Mouse (Mus musculus) liver, embryonic 16.5 days (tissue): Measurements from ENCODE around the gene Rest. TPM values are rescaled to one million over a fixed set of nuclear protein-coding genes. Genes with fewer than 3 reads are reported as not detected.

Experiments used
- ATAC-seq: fragments of 200-750 bp; cut with Nextera tagmentation; 2 replicates; pipeline ENCODE4 v1.8.0; 2017; ENCODE audit warnings: low read depth, mild to moderate bottlenecking, moderate number of reproducible peaks, moderate library complexity
- H3K27ac ChIP-seq: fragments of 300-500 bp; sonication (generic); 2 replicates; pipeline ENCODE4 v1.5.1; 2014; ENCODE audit warnings: mild to moderate bottlenecking, low read length
- H3K27me3 ChIP-seq: fragments of 300-500 bp; sonication (generic); 2 replicates; pipeline ENCODE4 v1.6.1; 2014; ENCODE audit warnings: low read depth, low read length, mixed read lengths; ENCODE audit not compliant: control insufficient read depth, insufficient read depth
- H3K36me3 ChIP-seq: fragments of 300-500 bp; sonication (generic); 2 replicates; pipeline ENCODE4 v1.6.1; 2014; ENCODE audit warnings: mild to moderate bottlenecking; ENCODE audit not compliant: control insufficient read depth, insufficient read depth
- H3K4me1 ChIP-seq: fragments of 300-500 bp; sonication (generic); 2 replicates; pipeline ENCODE4 v1.6.1; 2014; ENCODE audit warnings: low read depth, low read length, mixed read lengths; ENCODE audit not compliant: control insufficient read depth
- H3K4me2 ChIP-seq: fragments of 300-500 bp; sonication (generic); 2 replicates; pipeline ENCODE4 v1.6.1; 2014; ENCODE audit warnings: low read depth, low read length, mixed read lengths
- H3K4me3 ChIP-seq: fragments of 300-500 bp; sonication (generic); 2 replicates; pipeline ENCODE4 v1.5.1; 2014; ENCODE audit warnings: low read depth, mild to moderate bottlenecking, low read length
- H3K9ac ChIP-seq: fragments of 300-500 bp; sonication (generic); 2 replicates; pipeline ENCODE4 v1.6.1; 2014; ENCODE audit warnings: low read depth, low read length
- H3K9me3 ChIP-seq: fragments of 300-500 bp; sonication (generic); replicated peaks from 2 replicates; pipeline ENCODE4 v1.6.1; 2016; ENCODE audit warnings: low read length; ENCODE audit not compliant: control insufficient read depth
- WGBS: fragments of 180-500 bp; shearing (Covaris S2); extraction: QIAGEN DNeasy Blood & Tissue Kit; methylation state at CpG from one replicate; pipeline ENCODE4 v1.1.7; 2014; ENCODE audit not compliant: insufficient replicate concordance; 5-methylcytosine and 5-hydroxymethylcytosine counted together
- polyA plus RNA-seq: library from polyadenylated mRNA; unstranded; fragments of >200 nt; fragmentation: Nextera tagmentation; extraction: Ambion mirVana; gene quantifications from 2 replicates; pipeline ENCODE4 v1.2.1, GENCODE M21; 2015

The Rest gene
- polyA plus RNA-seq, 1 experiment from 2014 or later: 5.9 TPM

GRCm38 (mm10) chr5:77244331-77244987 is 20.8 kb upstream of the Rest start:
- H3K4me3 ChIP-seq: no peak overlapping the region
- WGBS: 42% methylated on average over 8 of the region's 8 CpGs
- no peak for ATAC-seq
- no peak overlapping the region for H3K9ac ChIP-seq
- peaks cover 2% of the 10 kb centered on the region; the same call in 1 of the 2 replicates for H3K4me1 ChIP-seq
- H3K27ac ChIP-seq: no peak overlapping the region
- no peaks in the 10 kb centered on the region for H3K9me3 ChIP-seq
- no peaks in the 10 kb centered on the region for H3K36me3 ChIP-seq
- H3K4me2 ChIP-seq: no peak overlapping the region
- no peaks in the 10 kb centered on the region for H3K27me3 ChIP-seq

- Histone ChIP-seq H3K4me2 (peak overlapping the region; percentile 28), H3K27me3 (no peaks in the 10 kb centered on the region), H3K27ac (no peak overlapping the region), H3K4me1 (peaks cover 2% of the 10 kb centered on the region; the same call in 1 of the 2 replicates), H3K9ac (no peak overlapping the region), H3K36me3 (no peaks in the 10 kb centered on the region), H3K4me3 (peak overlapping the region; percentile 20), H3K9me3 (no peaks in the 10 kb centered on the region)
- ATAC-seq: no peak
- WGBS: 37% methylated on average over 7 of the region's 7 CpGs
These were observed 19.9 kb upstream of the Rest start for GRCm38 (mm10) chr5:77245463-77245786.

DNA sequence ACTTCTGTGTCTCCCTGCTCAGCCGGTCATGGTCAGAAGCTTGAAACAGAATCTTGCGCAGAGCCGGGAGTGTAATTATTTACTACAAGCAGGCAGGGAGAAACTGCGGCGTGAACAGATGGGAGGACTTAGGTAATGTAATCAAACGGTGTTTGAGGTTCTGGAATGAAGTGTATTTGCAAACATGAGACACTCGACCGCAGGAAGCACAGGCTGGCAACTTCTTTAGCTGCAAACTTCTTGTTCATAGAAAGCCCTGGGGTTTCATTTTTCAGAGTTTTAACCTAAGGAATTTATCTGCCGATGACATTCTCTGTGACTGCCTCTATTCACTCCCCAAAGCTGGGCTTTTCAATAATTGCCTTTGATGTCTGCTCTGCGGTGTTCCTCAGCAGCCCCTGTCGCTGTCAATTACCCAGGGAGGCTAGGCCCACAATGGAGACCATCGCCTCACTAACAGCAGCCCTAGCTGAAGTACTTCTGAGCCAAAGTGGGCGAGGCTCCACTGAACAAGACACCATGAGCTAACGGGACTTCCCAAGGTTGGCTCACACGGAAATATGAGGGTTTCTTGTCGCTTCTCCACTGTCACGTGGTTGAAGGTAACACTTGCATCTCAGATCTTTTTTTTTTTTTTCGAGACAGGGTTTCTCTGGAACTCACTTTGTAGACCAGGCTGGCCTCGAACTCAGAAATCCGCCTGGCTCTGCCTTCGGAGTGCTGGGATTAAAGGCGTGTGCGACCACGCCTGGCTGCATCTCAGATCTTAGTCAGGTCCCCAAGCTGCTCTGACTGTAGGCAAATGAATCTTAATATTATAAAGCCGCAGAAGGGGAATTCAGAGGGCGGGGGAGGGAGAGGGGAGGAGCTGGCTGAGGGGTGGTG is 19.3 kb upstream of the Rest start:
- Histone ChIP-seq H3K4me2 (peak overlapping the region; percentile 28), H3K27me3 (no peaks in the 10 kb centered on the region), H3K9me3 (no peaks in the 10 kb centered on the region), H3K9ac (no peak overlapping the region), H3K36me3 (no peaks in the 10 kb centered on the region), H3K4me1 (peaks cover 2% of the 10 kb centered on the region; the same call in 1 of the 2 replicates), H3K27ac (no peak overlapping the region), H3K4me3 (peak overlapping the region; percentile 20)
- ATAC-seq: no peak; the same call in 1 of the 2 replicates
- WGBS: 31% methylated on average over 26 of the region's 26 CpGs

- H3K4me2 ChIP-seq: no peak overlapping the region
- no peak for ATAC-seq
- H3K4me1 ChIP-seq: peaks cover 2% of the 10 kb centered on the region; the same call in 1 of the 2 replicates
- no peaks in the 10 kb centered on the region for H3K27me3 ChIP-seq
- H3K9ac ChIP-seq: no peak overlapping the region
- H3K27ac ChIP-seq: no peak overlapping the region
- H3K4me3 ChIP-seq: no peak overlapping the region
- H3K9me3 ChIP-seq: no peaks in the 10 kb centered on the region
- no peaks in the 10 kb centered on the region for H3K36me3 ChIP-seq
- 53% methylated on average over 9 of the region's 9 CpGs for WGBS
These were observed 15.2 kb upstream of the Rest start for GRCm38 (mm10) chr5:77250083-77250482.

DNA sequence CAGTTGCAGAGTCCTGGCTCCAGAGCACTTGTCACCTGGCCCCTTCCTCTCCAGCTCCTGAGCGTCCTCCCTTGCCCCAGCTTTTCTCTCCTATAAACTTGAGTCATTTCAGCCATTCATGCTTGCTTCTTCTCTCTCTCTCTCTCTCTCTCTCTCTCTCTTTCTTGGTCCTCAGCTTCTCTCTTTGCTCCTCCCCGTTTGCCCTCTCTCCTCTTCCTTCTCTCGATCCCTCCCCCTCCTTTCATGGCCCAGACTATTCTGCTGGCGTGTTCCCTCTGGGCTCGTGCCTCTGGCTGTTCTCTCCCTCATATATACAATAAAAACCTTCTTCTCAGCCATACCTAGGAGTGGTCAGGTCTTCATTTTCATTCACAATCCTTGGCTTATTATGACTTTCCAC is 13.6 kb upstream of the Rest start:
- H3K27ac ChIP-seq: no peak overlapping the region
- H3K4me1 ChIP-seq: no peaks in the 10 kb centered on the region
- H3K9ac ChIP-seq: no peak overlapping the region
- no peaks in the 10 kb centered on the region for H3K9me3 ChIP-seq
- no peaks in the 10 kb centered on the region for H3K27me3 ChIP-seq
- no peaks in the 10 kb centered on the region for H3K36me3 ChIP-seq
- no peak overlapping the region for H3K4me3 ChIP-seq
- no peak overlapping the region for H3K4me2 ChIP-seq
- 24% methylated on average over 5 of the region's 5 CpGs for WGBS
- no peak for ATAC-seq

DNA sequence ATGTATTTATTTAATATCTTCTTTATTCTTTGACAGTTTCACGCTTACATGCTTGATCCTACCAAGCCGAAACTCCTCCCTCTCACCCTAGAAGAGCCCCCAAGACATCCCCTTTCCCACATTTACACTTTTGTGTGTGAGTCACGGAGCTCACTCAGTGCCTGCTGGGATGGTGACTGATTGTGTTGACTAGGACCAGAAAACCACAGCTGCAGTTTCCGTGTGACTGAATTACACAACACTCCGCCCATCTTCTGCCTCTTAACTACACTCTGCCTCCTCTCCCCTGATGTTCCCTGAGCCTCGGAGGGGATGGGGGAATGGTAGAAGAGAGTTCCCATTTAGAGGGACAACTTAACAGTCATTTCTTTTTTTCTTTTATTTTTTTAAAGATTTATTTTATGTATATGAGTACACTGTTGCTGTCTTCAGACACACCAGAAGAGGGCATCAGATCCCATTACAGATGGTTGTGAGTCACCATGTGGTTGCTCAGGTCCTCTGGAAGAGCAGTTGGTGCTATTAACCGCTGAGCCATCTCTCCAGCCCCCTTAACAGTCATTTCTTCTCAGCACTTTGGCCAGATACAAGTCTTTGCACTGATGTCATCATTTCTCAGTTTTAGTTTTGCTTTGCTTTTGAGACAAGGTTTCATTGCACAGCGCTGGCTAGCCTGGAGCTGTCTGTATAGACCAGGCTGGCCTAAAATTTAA is 13.0 kb upstream of the Rest start:
- Histone ChIP-seq H3K36me3 (no peaks in the 10 kb centered on the region), H3K27ac (no peak overlapping the region), H3K9ac (no peak overlapping the region), H3K9me3 (no peaks in the 10 kb centered on the region), H3K4me2 (no peak overlapping the region), H3K27me3 (no peaks in the 10 kb centered on the region), H3K4me3 (no peak overlapping the region), H3K4me1 (no peaks in the 10 kb centered on the region)
- WGBS: 35% methylated on average over 8 of the region's 8 CpGs
- ATAC-seq: no peak

GRCm38 (mm10) chr5:77253154-77253553 is 12.1 kb upstream of the Rest start:
- Histone ChIP-seq H3K4me3 (no peak overlapping the region), H3K9ac (no peak overlapping the region), H3K4me1 (no peaks in the 10 kb centered on the region), H3K9me3 (no peaks in the 10 kb centered on the region), H3K36me3 (no peaks in the 10 kb centered on the region), H3K4me2 (no peak overlapping the region), H3K27ac (no peak overlapping the region), H3K27me3 (no peaks in the 10 kb centered on the region)
- ATAC-seq: no peak
- WGBS: 47% methylated on average over 1 of the region's 1 CpGs

DNA sequence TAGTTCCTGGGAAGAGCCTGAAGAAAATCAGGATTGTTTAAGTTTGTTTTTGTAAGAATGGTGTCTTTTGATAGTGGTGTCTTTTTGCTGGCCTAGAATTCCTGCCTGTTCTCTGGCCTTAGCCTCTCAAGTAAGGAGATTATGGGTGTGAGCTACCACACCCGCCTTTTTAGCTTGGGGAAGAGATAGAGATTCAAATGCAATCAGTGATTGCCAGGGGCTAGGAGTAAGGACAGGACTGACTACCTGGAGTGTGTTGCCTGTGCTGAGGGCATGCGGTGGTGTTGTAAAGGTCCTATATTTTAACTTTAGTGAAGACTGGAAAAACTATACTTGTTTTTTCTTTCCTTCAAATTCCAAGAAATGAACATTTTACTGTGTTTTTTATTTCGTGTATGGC is 10.9 kb upstream of the Rest start:
- no peaks in the 10 kb centered on the region for H3K27me3 ChIP-seq
- H3K9me3 ChIP-seq: no peaks in the 10 kb centered on the region
- ATAC-seq: no peak
- H3K4me1 ChIP-seq: no peaks in the 10 kb centered on the region
- no peak overlapping the region for H3K4me2 ChIP-seq
- H3K36me3 ChIP-seq: no peaks in the 10 kb centered on the region
- H3K9ac ChIP-seq: no peak overlapping the region
- no peak overlapping the region for H3K4me3 ChIP-seq
- H3K27ac ChIP-seq: no peak overlapping the region
- WGBS: 47% methylated on average over 3 of the region's 3 CpGs

GRCm38 (mm10) chr5:77257603-77258002 is 7.7 kb upstream of the Rest start:
- no peaks in the 10 kb centered on the region for H3K4me1 ChIP-seq
- H3K4me2 ChIP-seq: no peak overlapping the region
- no peak overlapping the region for H3K4me3 ChIP-seq
- 71% methylated on average over 3 of the region's 3 CpGs for WGBS
- no peak overlapping the region for H3K9ac ChIP-seq
- no peaks in the 10 kb centered on the region for H3K9me3 ChIP-seq
- H3K36me3 ChIP-seq: no peaks in the 10 kb centered on the region
- H3K27me3 ChIP-seq: no peaks in the 10 kb centered on the region
- H3K27ac ChIP-seq: no peak overlapping the region
- no peak for ATAC-seq
